Mouse (Mus musculus) bone marrow, adult 2 months (tissue): ENCODE data around the gene Wfdc15a.

Experiments
- CTCF ChIP-seq: fragments of 200-500 bp; IDR thresholded peaks from 2 replicates; pipeline ENCODE4 v1.5.1; 2011; ENCODE audit warnings: low read length, control low read depth; ENCODE audit not compliant: control insufficient read depth, insufficient read depth
- POLR2A ChIP-seq: fragments of 200-500 bp; IDR thresholded peaks from 2 replicates; pipeline ENCODE4 v1.6.1; 2011; ENCODE audit warnings: low read depth, mild to moderate bottlenecking, control low read depth, low read length, borderline replicate concordance; ENCODE audit not compliant: control insufficient read depth

DNA sequence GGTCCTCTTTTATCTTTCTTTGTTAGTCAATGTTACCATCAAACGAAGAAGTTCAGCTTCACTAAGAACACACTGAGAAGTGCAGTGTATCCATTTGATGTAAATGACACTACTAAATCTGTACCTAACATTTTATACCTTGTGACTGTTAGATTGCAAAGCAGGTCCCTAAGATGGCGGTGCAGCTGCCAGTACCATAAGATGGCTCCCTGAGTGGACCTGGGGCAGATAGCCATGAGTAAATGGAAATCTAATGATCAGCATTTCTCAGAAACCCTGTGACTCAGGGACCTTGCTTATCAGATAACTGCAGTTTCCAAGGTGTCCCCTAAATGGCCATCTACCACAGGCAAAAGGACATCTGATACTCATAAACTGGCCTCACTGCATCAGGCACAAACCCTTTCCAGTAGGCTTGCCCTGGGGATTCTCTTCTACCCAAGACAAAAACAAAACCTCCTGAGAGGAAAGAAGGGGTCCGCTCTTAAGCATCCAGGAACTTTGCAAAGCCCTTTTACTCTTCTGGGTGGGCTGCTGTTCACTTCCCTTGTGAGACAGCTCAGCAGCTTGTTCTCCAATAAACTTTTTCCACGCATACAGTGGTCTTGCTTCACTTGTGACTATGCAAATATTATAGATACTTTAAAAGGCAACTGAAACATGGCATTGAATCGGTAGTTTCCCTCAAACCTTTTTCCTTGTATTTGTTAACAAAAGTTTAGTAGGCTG lies 3.8 kb downstream of the Wfdc15a start:
- TF ChIP-seq CTCF, result no peak
- no peak for TF ChIP-seq POLR2A
